Mouse (Mus musculus) neural tube, embryonic 10.5 days (tissue): ENCODE measurements at regions not wholly inside any gene's neighbourhood (a gene's known extent, or its start where the extent isn't known, plus 50 kb on each side); places are given as distances from the start of the nearest gene placed in this dataset.

Experiments used
- DNase-seq: peaks from one replicate; pipeline ENCODE4 v3.0.0-alpha.2; 2017; ENCODE audit warnings: low spot score; ENCODE audit errors: extremely low spot score

- DNase-seq, result no peak
Observed at GRCm38 (mm10) chr7:116853351-116853750, 349.2 kb downstream of the Nucb2 start.

- no peak for DNase-seq
Observed at GRCm38 (mm10) chr7:116857141-116857540, 353.0 kb downstream of the Nucb2 start.

DNA sequence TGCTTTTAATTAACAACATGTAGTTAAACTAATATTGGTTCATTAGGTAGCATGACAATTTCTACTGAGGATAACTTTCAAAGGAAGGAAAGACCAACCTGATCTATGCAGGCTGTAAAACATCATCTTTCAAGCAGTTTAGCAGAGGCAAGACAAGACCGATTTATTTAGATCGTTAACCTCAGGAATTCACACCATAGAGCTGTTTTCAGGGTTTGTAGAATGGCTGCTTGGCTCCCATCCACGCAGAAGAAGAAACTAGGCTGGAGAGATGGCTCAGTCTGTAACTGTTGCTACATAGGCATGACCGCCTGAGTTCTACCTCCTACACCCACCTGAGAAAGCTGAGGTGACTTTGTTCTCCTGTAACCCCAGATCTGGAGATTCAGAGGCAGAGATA, 353.6 kb downstream of the Nucb2 start:
- DNase-seq, result no peak

- peak; percentile 25 for DNase-seq
Observed at GRCm38 (mm10) chr7:116882268-116882964, 378.2 kb downstream of the Nucb2 start.

DNA sequence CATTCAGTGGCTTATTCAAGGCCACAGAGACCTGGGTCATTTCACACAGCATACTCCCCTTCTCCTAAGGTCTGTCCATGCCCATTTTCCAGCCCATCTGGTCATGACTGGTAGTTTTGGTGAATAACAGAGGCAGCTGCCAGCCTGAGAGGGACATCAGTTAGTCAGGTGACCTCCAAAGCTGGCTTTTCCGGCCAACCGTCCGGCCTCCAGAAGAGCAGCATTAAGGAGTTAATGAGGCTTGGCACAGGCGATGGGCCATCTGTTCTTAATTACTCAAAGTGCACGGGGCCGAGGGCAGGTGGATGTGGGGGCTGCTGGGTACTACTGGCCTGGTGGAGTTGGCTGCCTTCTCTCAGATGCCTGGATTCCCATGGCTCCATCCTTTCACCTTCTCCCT, 389.7 kb downstream of the Nucb2 start:
- peak; percentile 26 for DNase-seq

DNA sequence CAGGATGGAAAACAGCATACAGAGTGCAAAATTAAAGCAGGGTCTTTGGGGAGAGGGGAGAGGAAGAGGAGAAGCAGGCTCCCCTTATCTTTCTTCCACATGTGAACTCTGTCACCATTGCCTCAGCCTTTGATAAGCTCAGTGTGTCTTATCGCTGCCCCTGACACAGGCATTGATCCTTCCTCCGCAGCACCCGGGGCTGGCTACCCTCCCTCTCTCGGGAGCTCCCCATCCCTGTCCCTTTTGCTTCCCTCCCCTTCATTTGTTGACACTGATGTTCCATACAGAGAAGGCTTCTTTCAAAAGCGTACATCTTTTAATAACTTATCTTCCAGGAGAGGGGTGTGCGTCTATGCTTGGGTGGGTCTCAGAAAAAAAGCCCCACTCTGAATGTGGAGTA, 411.6 kb downstream of the Nucb2 start:
- DNase-seq, result no peak

- no peak for DNase-seq
Observed at GRCm38 (mm10) chr7:116917921-116918670, 413.9 kb downstream of the Nucb2 start.

DNA sequence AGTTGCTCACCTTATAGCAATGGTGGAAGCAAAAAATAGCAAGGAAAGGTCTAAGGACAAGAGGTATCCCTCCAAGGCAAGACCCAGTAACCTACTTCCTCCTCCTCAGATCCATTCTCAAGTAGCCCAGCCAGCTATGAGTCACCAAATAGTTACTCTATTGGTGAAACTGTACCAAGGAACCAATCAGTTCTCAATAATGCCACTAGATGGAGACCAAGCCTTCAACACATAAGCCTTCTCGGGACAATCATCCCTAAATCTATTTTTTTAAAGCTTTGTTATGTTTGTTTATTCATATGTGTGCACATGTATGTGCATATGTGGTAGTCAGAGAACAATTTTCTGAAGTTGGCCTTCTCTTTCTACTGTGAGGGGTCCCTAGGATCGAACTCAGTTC, 434.3 kb upstream of the Xylt1 start:
- no peak for DNase-seq

DNA sequence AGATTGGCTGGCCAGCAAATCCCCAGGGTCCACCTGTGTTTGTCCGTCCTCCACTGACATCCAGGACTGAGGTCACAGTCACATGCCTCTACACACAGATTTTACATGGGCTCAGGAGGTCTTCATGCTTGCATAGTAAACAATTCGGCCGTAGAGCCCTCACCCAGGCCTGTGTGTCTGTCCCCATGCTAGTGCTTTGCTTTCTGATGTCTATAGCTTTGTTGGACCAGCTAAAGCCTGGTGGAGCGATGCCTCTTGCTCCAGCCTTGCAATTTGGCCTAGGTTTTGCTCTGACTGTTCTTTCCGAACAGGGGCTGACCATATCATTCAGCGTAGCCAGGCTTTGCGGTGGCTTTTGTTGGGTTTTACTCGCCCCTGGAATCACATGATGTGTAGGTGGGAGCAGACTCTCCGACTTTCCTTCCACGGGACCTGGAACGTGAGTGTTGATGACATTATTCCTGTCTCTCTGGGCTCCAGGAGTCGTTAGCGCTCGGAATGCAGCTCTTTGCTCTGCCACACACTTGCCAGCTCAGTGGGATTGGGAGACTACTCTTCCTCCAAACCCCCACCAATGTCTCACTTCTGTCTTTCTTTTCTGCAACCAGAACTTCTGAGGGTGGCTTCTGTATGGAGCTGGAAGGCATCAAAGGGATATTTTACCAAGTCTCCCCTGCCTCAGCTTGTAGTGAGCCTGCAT, 421.4 kb upstream of the Xylt1 start:
- DNase-seq, result no peak

DNA sequence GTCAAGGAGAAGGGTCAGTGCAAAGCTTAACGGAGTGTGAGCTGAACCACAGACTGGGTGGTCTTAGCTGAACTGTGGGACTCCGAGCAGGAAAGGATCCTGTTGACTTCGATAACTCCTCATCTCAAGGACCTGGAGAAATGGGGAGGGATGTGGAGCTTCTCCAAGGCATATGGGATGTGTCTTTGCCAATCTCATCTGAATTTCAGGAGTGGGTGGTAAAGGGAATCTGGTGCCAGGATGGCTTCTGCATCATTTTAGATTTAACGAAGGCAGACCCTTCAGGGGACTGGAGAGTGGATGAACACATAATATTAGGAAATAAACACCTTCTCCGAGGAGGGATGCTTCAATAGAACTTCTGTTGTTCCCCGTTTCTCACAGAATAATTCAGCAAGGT, 416.9 kb upstream of the Xylt1 start:
- DNase-seq, result no peak

DNA sequence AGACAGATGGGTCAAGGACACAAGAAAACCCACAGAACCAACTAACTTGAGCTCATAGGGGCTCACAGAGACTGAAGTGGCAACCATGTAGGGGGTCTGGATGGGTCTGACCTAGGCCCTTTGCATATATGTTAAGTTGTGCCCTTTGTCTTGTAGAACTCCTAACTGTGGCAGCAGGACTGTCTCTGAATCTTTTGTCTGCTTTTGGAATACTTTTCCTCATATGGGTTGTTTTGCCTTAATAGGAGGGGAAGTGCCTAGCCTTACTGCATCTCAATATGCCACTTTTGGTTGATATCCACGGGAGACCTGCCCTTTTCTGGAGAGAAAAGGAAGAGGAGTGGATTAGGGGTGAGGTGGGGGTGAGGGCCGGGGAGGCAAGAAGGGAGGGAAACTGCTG, 389.4 kb upstream of the Xylt1 start:
- DNase-seq, result no peak

- no peak for DNase-seq
Observed at GRCm38 (mm10) chr7:116992166-116992565, 388.6 kb upstream of the Xylt1 start.

DNA sequence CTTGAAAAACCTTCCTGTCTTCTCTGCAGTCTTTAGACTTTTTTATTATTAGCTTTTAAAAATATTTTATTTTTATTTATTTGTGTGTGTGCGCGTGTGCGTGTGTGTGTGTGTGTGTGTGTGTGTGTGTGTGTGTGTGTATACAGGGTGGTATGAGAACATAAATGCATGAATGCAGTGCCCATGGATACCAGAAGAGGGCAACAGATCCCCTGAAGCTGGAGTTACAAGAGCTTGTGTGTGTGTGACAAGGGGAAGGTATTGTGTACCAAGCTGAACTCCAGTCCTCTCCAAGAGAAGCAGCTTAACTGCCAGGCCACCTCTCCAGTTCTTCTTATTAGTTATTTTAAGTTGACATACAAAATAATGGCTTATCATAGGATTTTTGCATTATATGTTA, 385.0 kb upstream of the Xylt1 start:
- DNase-seq, result no peak

GRCm38 (mm10) chr7:117003167-117003566, 377.6 kb upstream of the Xylt1 start:
- no peak for DNase-seq

DNA sequence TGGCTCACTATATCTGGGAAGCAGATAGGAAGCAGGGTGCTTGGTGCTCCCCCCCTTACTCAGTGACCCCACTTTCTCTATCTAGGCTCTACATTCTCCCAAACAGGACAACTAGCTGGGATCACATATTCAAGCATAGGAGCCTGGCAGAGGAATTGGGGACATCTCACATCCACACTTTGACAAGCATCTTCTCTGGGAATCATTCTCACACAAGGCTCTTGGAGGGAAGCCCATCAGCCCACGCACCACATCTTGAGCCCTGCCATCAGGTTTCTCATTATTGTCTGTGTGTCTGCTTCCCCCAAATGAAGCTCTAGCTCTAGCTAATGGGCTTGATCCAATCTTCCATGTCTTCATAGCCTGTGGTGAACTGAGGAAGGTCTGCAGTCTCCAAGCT, 362.4 kb upstream of the Xylt1 start:
- no peak for DNase-seq

- DNase-seq, result peak; percentile 44
Observed at GRCm38 (mm10) chr7:117021716-117022115, 359.1 kb upstream of the Xylt1 start.

DNA sequence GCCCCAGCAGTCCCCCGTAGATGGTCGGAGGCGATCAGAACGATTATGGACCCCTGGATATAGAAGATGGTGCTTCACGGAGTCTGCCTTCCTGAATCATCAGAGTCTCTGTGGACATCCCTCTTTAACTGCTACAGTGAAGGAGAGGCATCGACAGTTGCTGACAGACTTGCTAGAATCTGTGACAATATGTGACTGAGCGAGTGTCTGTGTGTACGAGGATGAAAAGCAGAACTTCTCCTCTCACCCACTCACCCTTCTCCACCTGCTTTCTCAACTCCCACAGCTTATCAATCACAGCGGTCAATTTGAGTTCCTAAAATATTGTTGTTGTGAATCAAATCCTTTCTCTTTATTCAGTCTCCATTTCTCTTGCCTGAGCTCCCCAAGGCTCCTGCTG, 335.9 kb upstream of the Xylt1 start:
- DNase-seq, result no peak

DNA sequence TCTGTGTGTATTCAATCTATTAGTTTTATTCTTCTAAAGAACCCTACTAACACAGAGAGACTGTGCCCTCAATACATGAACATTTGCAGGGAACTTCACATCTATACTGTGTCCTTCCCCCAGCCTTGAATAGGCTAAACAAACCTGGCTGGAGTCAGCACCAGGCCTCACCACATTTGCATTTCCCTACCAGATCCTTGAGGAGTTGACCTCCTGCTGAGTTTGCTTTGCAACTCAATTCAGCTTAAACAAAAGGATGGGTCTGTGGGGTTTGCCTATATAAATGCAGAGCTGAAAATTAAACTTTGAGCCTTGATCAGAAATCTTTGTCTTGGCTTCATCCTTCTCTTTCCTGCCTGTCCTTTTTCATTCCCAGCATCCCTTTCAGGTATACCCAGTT, 331.5 kb upstream of the Xylt1 start:
- DNase-seq, result no peak

DNA sequence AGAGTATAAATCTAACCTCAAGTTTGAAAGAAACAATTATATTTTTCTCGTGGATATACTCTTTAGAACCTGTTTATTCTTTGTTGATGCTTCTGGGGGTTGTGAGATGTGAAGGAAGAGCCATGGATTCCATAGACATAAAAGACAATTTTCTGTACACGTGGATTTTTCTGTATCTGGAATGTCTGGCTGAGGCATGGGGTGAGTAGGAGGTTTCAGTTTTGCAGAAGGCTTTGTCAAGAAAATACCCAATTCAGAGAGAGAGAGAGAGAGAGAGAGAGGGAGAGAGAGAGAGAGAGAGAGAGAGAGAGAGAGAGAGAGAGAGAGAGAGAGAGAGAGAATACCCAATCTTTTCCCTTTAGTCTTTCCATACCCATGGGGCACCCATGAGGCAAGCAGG, 315.0 kb upstream of the Xylt1 start:
- no peak for DNase-seq

- no peak for DNase-seq
Observed at GRCm38 (mm10) chr7:117090911-117091550, 289.7 kb upstream of the Xylt1 start.

- DNase-seq, result no peak
Observed at GRCm38 (mm10) chr7:117092860-117093259, 287.9 kb upstream of the Xylt1 start.

DNA sequence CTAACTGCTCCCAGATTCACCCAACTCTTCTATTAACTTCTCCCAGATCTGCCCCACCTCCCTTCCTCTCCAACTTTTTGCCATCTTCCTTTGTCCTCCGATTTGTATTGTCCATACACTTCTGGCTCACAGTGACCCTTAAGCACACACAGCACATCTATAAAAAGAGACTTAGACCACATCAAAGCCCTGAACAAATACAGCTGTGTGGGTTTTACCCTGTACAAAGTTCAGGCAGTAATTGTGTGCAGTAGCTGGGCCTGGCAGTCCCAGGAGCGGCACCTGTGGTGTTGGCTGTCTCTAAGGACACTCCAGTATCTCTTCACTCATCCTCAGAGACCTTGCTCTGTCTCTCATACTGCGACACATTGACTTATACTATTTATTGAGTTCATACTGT, 283.2 kb upstream of the Xylt1 start:
- no peak for DNase-seq
